Mouse (Mus musculus): ENCODE measurements at regions not wholly inside any gene's neighbourhood (a gene's known extent, or its start where the extent isn't known, plus 50 kb on each side); places are given as distances from the start of the nearest gene placed in this dataset.

- TF ChIP-seq CTCF (IDR thresholded peaks at IDR 0.05; ENCODE audit: low read depth, low read length) (no peak), POLR2AphosphoS5 (IDR thresholded peaks at IDR 0.05; ENCODE audit: insufficient replicate concordance, low read depth, low read length) (no peak), GATA1 (IDR thresholded peaks at IDR 0.05; ENCODE audit: borderline replicate concordance, low read length) (no peak), TAL1 (conservative IDR thresholded peaks at IDR 0.05; ENCODE audit: low read depth, low read length) (no peak)
These were observed 251.6 kb downstream of the Suds3 start for GRCm38 (mm10) chr5:116864275-116864674.

All from G1E (cell line).